Mouse (Mus musculus) heart, postnatal 0 days (tissue): ENCODE results near the gene Dpysl5.

Experiments used
- CTCF ChIP-seq: IDR thresholded peaks from 2 replicates; pipeline ENCODE4 v1.5.1; 2016; ENCODE audit warnings: antibody characterized with exemption, control low read depth, low read depth
- EP300 ChIP-seq: IDR thresholded peaks from 2 replicates; pipeline ENCODE4 v1.6.1; 2016; ENCODE audit warnings: antibody characterized with exemption, low read depth

DNA sequence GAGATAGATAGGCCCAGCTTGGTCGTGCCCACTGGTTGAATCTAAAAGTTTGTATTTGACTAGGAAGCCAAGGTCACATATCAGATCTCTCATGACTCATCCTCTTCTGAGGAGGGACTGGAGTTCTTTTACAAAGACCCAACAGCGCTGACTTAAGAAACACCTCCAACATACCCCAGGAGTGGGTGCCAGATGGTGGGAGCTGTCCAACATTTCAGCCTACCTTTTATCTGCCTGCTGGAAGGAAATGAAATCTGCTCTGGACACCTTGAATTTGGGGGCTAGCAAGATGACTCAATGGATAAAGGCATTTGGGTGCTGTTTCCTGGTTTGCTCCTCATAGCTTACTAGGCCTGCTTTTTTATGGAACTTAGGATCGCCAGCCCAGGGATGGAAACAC lies 130.5 kb downstream of the Dpysl5 start:
- TF ChIP-seq CTCF (no peak), EP300 (no peak)
